Mouse (Mus musculus): ENCODE data around the gene Olfr1394. TPM values are rescaled to one million over a fixed set of nuclear protein-coding genes. Genes with fewer than 3 reads are reported as not detected.

The Olfr1394 gene
- total RNA-seq (2023), result not detected

DNA sequence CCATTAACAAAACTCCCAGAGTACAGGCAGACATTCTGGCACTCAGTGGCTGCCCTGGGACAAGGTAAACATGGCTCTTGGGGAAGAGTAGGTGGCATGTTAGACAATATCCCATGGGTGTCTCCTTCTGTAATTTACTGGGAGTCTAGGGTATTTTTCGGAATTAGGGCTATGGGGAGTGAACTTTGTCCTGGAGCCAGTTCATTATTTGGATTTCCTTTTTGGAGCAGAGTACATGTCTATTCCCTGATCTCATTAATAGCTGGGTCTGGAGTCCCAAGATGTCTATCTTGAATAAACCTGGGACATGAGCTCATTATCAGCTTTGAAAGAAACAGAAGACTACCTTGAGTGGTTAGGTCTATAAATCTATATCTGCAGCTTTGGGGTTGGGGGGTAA, at the start of gene Olfr1394:
Gene Olfr1394, plus strand, starts transcription at position 301 of the 400 bp plus-strand sequence.

DNA sequence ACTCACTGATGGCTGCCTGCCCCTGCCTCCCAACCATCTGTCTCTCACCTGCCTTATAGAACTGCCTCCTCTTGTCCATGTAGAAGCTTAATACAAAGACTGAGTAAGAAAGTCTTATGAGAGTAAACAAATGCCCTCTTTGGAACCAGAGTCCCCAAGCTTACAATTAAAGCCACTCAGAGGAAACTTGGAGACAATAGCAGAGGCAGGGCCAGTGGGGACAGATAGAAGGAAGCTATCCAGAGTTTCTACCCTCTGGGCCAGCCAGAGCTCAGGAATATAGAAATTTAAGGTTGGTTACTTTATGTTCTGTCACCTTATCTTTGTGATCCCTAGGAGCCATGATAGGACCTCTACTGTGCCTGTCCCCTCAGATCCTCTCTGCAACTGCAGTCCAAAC, 39.4 kb upstream of the Olfr1394 start, which contains the start of gene Olfr1396:
Gene Olfr1396, minus strand, starts transcription at position 101 of the 400 bp plus-strand sequence.

DNA sequence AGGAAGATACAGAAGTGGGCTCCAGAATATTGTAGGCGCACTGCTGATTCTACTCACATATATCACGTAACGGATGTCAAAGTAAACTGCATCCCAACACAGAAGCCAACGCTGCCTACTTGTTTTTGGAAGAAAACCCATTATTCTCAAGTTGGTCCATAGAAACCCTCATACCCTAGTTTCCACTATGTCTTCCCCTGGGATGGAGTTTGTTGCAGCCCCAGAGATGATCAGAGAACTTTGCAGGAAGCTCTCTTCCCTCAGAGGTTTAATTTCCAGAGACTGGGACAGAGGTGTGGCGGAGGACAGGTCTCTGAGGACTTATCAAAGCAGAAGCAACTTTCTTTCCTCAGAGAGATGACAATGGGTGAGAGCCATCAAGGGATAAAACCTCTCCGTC, 12.2 kb upstream of the Olfr1394 start, which contains the start of gene Olfr1395:
Gene Olfr1395, plus strand, starts transcription at position 301 of the 400 bp plus-strand sequence.

DNA sequence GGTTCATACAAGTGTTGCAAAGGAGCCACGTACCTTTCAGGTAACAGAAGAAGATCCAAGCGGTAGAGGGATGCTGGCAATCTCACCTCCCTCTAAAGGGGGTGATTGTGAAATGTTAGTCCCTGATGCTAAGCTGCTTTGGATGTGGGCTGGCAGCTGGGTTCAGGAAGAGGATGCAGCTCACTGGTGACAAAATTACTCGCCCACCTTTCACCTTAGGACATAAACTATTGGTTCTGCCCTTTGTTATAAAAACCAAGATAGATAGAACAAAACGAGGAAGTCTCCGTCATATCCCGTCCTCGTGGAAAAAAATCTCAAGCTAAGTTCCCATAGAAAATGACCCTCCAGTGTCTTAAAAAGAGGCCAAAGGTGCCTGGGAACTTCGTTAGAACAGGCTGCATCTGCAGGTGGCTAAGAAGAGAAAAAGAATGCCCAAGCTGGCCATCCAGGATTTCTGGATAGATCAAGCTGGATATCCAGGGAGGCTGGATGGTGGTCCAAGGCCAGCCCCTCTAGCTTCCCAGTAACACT, 32.8 kb downstream of the Olfr1394 start, which contains the start of gene Btnl9:
Gene Btnl9, minus strand, starts transcription at position 205 of the 534 bp plus-strand sequence.

DNA sequence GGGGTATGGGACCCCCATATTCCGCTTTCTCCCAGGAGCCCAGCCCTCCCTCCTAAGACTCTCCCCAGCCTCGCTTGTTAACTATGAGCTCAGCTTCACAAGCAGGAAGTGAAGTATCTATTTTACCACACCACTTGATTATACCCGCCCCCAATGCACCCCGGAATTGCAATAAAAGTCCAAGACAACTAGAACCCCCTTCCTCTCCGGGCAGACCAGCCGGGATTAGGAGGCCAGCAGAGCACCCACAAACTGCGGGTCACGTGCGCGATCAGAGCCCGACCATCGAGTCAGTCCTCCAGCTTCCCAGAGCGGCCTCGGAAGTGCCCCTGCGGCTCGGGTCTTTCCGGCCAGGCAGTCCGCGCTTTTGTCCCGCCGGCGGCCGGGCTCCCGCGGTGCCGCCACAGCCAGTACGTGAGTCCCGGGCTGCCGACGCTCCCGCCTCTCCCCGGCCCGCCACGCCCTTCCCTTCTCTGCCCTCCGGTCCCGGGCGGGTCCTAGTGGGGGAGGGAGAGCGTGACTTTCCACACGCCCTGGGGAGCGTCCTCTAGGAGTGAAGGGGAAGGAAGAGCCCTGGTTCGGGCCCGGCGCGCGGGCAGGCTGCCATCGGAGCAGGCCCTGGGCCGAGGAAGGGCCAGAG, 49.1 kb downstream of the Olfr1394 start, which contains the start of gene Zfp62:
Gene Zfp62, plus strand, starts transcription at position 164 of the 640 bp plus-strand sequence.

Other genes with a start within 250 kb of the Olfr1394 start
- 10 to 100 TPM; 30.1 to 40.0 TPM for gene Psme2b, start 208.2 kb upstream of the Olfr1394 start, total RNA-seq (2023)
- under 1 TPM; 0.16 to 0.30 TPM for gene Olfr56, start 175.5 kb upstream of the Olfr1394 start, total RNA-seq (2023)
- gene 9930111J21Rik1, start 175.0 kb upstream of the Olfr1394 start, total RNA-seq (2023), result 10 to 100 TPM; 64.7 to 68.6 TPM
- 10 to 100 TPM; 15.7 to 18.9 TPM for gene Gm12185, start 162.2 kb upstream of the Olfr1394 start, total RNA-seq (2023)
- gene Tgtp1, start 160.2 kb upstream of the Olfr1394 start, total RNA-seq (2023), result 1 to 10 TPM in 1 of 2 experiments, not detected in 1; 2.6 TPM
- 100 to 1,000 TPM in 1 of 2 experiments, 10 to 100 TPM in 1; 77.6 to 104 TPM for gene 9930111J21Rik2, start 103.1 kb upstream of the Olfr1394 start, total RNA-seq (2023)
- 10 to 100 TPM in 1 of 2 experiments, 1 to 10 TPM in 1; 6.6 to 10.3 TPM for gene Tgtp2, start 90.2 kb upstream of the Olfr1394 start, total RNA-seq (2023)
- 10 to 100 TPM; 89.2 to 92.9 TPM for gene Ifi47, start 77.8 kb upstream of the Olfr1394 start, total RNA-seq (2023)
- gene Olfr1396, start 39.5 kb upstream of the Olfr1394 start, total RNA-seq (2023), result not detected
- not detected for gene Olfr1395, start 12.1 kb upstream of the Olfr1394 start, total RNA-seq (2023)
- under 1 TPM in 1 of 2 experiments, not detected in 1; 0.16 TPM for gene Btnl9, start 32.8 kb downstream of the Olfr1394 start, total RNA-seq (2023)
- gene Zfp62, start 48.9 kb downstream of the Olfr1394 start, total RNA-seq (2023), result 10 to 100 TPM; 63.6 to 68.3 TPM
- 100 to 1,000 TPM; 104 to 125 TPM for gene Mgat1, start 89.8 kb downstream of the Olfr1394 start, total RNA-seq (2023)
- gene Olfr1393, start 123.9 kb downstream of the Olfr1394 start, total RNA-seq (2023), result under 1 TPM; 0.18 to 0.31 TPM
- not detected for gene Olfr1392, start 130.9 kb downstream of the Olfr1394 start, total RNA-seq (2023)
- gene Olfr10, start 150.4 kb downstream of the Olfr1394 start, total RNA-seq (2023), result not detected
- gene Olfr1391, start 168.4 kb downstream of the Olfr1394 start, total RNA-seq (2023), result not detected
- not detected for gene Olfr1390, start 180.8 kb downstream of the Olfr1394 start, total RNA-seq (2023)

Measured in monocyte, adult 59 days (primary cell).